Mouse (Mus musculus) liver, adult 2 months (tissue): ENCODE measurements around the gene Lgmn. TPM values are rescaled to one million over a fixed set of nuclear protein-coding genes. Genes with fewer than 3 reads are reported as not detected.

Experiments used
- DNase-seq: peaks from one replicate; pipeline ENCODE4 v3.0.0-alpha.2; 2011; ENCODE audit warnings: low read depth, low spot score; ENCODE audit errors: extremely low read depth
- H3K27ac ChIP-seq: fragments of 200-500 bp; replicated peaks from 2 replicates; pipeline ENCODE4 v1.5.1; 2012; ENCODE audit warnings: low read depth, mild to moderate bottlenecking, control low read depth, inconsistent platforms, low read length; ENCODE audit not compliant: insufficient read depth
- H3K27me3 ChIP-seq: fragments of 200-500 bp; 2 replicates; pipeline ENCODE4 v1.6.1; 2012; ENCODE audit warnings: mild to moderate bottlenecking, moderate library complexity, low read length, inconsistent platforms; ENCODE audit not compliant: control insufficient read depth, insufficient read depth
- H3K36me3 ChIP-seq: fragments of 200-500 bp; 2 replicates; pipeline ENCODE4 v1.6.1; 2012; ENCODE audit warnings: low read length, inconsistent platforms; ENCODE audit not compliant: control insufficient read depth, insufficient read depth
- H3K4me1 ChIP-seq: fragments of 200-500 bp; 2 replicates; pipeline ENCODE4 v1.6.1; 2011; ENCODE audit warnings: low read length; ENCODE audit not compliant: control insufficient read depth, insufficient read depth
- H3K4me3 ChIP-seq: fragments of 200-500 bp; 2 replicates; pipeline ENCODE4 v1.5.1; 2011; ENCODE audit warnings: low read depth, mild to moderate bottlenecking, control low read depth, low read length, moderate library complexity; ENCODE audit not compliant: insufficient read depth
- H3K79me2 ChIP-seq: fragments of 200-500 bp; 2 replicates; pipeline ENCODE4 v1.6.1; 2012; ENCODE audit warnings: inconsistent platforms, mild to moderate bottlenecking, low read length, moderate library complexity; ENCODE audit not compliant: control insufficient read depth, insufficient read depth
- H3K9ac ChIP-seq: fragments of 200-500 bp; 2 replicates; pipeline ENCODE4 v1.6.1; 2012; ENCODE audit warnings: low read depth, mild to moderate bottlenecking, control low read depth, inconsistent platforms, low read length
- CTCF ChIP-seq: fragments of 200-500 bp; IDR thresholded peaks from 2 replicates; pipeline ENCODE4 v1.5.1; 2011; ENCODE audit warnings: low read depth, low read length, control low read depth
- POLR2A ChIP-seq: fragments of 200-500 bp; IDR thresholded peaks from 2 replicates; pipeline ENCODE4 v1.6.1; 2011; ENCODE audit warnings: low read length, control low read depth; ENCODE audit not compliant: insufficient read depth; ENCODE audit errors: extremely low read depth
- WGBS: fragments of 180-500 bp; shearing (Covaris S2); methylation state at CpG from one replicate; pipeline ENCODE4 v1.1.7; 2018; 5-methylcytosine and 5-hydroxymethylcytosine counted together
- polyA plus RNA-seq: library from polyadenylated mRNA; depleted of rRNA; stranded (reverse); fragments of >200 nt; gene quantifications from 2 replicates; pipeline ENCODE4 v1.2.3, GENCODE M21; 2012
- total RNA-seq: library from RNA; depleted of rRNA; stranded (reverse); fragments of >200 nt; gene quantifications from 2 replicates; pipeline ENCODE4 v1.2.3, GENCODE M21; 2014

Lgmn gene
- total and polyA plus RNA-seq, 2 experiments: 48.5 to 59.6 TPM

DNA sequence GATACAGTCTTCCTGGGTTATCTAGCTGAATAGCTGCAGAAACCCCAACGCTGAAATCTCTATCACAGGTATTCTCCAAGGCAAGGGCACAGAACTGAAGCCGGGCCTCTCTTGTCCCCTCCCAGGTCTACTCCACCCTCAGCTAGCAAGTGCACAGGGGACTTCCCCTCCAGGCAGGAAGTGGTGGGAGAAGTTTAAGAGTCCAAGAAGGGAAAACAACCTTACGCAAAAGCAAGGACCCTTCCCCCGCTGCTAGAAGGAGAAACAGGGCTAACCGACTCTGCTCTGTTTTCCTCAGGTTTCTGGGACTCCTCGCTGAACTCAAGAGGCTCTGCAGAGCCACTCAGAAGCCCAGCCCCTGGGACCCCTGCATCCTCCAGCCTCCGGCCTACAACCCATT lies 71.5 kb downstream of the Lgmn start:
- Histone ChIP-seq H3K27ac (no peak overlapping the region; the same call in 1 of the 2 replicates), H3K79me2 (no peaks in the 10 kb centered on the region; the same call in 1 of the 2 replicates), H3K36me3 (peaks cover 14% of the 10 kb centered on the region), H3K9ac (0 out of 2 replicates have a peak overlapping the region, but pooled peaks have one; percentile 33), H3K27me3 (no peaks in the 10 kb centered on the region), H3K4me3 (peak overlapping the region; percentile 29; the same call in 1 of the 2 replicates), H3K4me1 (no peaks in the 10 kb centered on the region)
- WGBS: 81% methylated on average over 7 of the region's 7 CpGs
- no peak for DNase-seq
- TF ChIP-seq POLR2A (no peak), CTCF (no peak)

DNA sequence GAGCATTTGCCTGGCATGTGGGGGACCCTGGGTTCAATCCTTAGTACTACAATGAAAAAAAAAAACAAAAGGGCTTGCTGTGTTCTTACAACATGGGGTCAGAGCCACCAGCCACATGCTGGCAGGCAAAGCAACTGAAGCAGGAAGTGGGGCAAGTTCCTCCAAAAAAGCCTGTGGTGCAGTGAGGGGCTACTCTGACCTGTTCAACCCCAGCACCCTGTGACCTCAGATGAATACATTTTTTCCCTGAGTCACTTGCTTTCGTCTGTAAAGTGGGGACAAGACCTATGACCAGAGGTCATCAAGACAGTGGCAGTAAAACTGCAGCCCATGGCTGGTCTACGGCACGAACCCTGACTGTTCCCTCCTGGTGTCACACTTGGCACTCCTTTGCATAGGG lies 72.5 kb downstream of the Lgmn start:
- TF ChIP-seq POLR2A: no peak
- no peak for TF ChIP-seq CTCF
- Histone ChIP-seq H3K4me3 (no peak overlapping the region), H3K9ac (no peak overlapping the region), H3K27ac (no peak overlapping the region), H3K36me3 (peaks cover 15% of the 10 kb centered on the region), H3K27me3 (no peaks in the 10 kb centered on the region), H3K79me2 (no peaks in the 10 kb centered on the region; the same call in 1 of the 2 replicates), H3K4me1 (no peaks in the 10 kb centered on the region)
- DNase-seq: no peak
- 84% methylated on average over 3 of the region's 3 CpGs for WGBS

DNA sequence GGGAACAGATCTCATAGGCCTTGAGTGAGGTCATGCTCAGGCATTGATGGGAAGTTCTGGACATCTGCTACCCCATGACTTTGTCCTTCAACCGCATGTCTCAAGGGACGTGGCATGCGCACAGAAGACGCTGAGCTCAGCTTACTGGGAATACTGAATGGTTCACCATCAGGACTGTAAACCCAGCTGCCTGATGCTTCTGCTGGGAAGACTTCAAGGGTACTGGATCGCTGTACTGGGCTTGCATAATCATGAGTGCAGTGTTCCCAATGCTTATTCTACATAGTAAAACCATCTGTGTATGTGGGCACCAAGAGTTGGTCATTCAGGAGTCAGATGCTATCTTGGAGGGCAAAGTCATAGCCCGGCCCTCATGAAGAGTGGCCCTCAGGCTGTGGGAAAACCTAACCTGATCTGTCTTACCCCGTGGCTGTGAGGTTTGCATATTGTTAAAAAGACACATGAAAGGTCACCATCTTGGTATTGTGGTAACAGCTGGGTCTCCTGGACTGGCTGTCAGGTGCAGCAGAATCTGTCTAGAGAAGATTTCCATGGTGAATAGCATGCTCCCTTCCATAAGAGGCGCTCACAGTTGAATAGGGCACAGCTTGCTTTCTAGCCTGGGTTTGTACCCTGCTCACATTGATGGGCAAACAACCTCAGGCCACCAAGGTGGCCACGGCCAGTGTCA lies 73.3 kb downstream of the Lgmn start:
- Histone ChIP-seq H3K9ac (no peak overlapping the region), H3K27me3 (no peaks in the 10 kb centered on the region), H3K36me3 (peaks cover 15% of the 10 kb centered on the region), H3K4me1 (no peaks in the 10 kb centered on the region), H3K27ac (no peak overlapping the region), H3K79me2 (no peaks in the 10 kb centered on the region; the same call in 1 of the 2 replicates), H3K4me3 (no peak overlapping the region)
- DNase-seq: no peak
- 93% methylated on average over 9 of the region's 9 CpGs for WGBS
- no peak for TF ChIP-seq CTCF
- TF ChIP-seq POLR2A: no peak

DNA sequence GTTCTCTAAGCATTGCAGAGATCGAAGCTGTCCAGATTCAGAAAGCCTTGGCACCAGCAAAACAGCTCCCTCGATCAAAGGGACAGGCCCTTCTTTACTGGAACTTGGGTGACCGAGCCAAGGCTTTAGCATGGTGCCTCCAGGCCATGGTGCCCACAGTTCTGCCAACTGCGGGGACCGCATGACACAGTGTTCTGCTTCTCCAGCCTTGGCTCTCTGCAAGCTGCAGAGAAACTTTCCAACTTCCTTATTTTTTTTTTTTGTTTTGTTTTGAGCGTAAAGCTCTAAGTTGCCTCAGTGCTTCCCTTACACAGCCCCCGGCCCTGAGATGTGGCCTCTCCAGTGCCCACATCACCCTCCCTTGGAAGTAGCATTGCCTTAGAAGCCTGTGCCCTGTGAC lies 74.6 kb downstream of the Lgmn start:
- no peaks in the 10 kb centered on the region for H3K27me3 ChIP-seq
- H3K79me2 ChIP-seq: no peaks in the 10 kb centered on the region; the same call in 1 of the 2 replicates
- H3K27ac ChIP-seq: no peak overlapping the region; the same call in 1 of the 2 replicates
- 87% methylated on average over 7 of the region's 7 CpGs for WGBS
- no peak overlapping the region for H3K9ac ChIP-seq
- TF ChIP-seq CTCF: no peak
- no peak for TF ChIP-seq POLR2A
- H3K4me1 ChIP-seq: no peaks in the 10 kb centered on the region
- no peak overlapping the region for H3K4me3 ChIP-seq
- peaks cover 22% of the 10 kb centered on the region for H3K36me3 ChIP-seq
- no peak for DNase-seq

DNA sequence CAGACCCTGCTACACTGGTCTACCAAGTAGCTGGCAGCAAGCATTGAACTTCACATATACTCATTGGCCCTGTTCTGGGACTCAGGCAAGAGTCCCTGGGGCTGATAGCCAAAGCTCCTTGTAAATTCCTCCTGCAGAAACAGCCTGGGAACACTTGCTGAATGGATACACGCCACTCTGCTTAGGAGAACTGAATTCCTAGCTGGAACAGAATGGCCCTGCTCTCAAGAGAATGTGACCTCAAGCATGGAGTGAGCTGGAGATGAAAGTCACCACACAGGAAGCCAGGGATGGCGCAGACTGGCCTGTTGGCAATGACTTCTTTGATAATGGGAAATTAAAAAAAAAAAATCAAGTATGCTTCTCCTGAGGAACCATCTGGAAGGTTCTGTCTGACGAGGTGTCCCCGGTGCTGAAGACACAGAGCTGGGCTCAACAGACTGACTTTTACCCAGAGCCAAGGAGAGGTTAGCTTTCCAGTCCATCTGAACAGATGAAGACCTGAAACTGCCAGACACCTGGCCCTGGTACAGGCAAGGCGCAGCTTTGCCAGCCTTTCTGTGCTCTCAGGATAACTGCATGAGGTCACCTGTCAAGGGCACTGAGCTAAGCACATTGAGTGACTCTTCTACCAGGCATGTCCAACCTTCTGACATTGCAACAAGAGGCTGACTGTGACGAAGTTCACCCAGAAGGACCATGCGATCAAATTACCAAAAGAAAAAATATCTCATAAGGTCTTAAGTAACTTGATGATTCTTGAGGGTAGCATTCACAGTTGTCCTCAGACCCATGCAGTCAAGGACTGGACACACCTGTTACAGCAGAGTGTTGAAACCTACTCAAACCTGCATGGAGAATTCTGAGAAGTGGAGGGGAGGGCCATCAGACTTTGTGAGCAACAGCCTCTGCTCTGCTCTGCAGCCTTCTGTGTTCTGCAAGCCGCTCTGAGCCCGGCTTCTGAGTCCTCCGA lies 78.1 kb downstream of the Lgmn start:
- Histone ChIP-seq H3K79me2 (no peaks in the 10 kb centered on the region), H3K4me3 (no peak overlapping the region), H3K9ac (no peak overlapping the region), H3K27ac (no peak overlapping the region), H3K27me3 (no peaks in the 10 kb centered on the region), H3K36me3 (peaks cover 20% of the 10 kb centered on the region), H3K4me1 (no peaks in the 10 kb centered on the region)
- no peak for DNase-seq
- WGBS: 95% methylated on average over 10 of the region's 10 CpGs
- TF ChIP-seq POLR2A (no peak), CTCF (no peak)
